Mouse (Mus musculus) embryonic facial prominence, embryonic 11.5 days (tissue): ENCODE measurements at regions not wholly inside any gene's neighbourhood (a gene's known extent, or its start where the extent isn't known, plus 50 kb on each side); places are given as distances from the start of the nearest gene placed in this dataset.

ENCODE experiments used
- ATAC-seq: fragments of 200-750 bp; cut with Nextera tagmentation; replicated peaks from 2 replicates; pipeline ENCODE4 v1.8.0; 2017; ENCODE audit warnings: low read depth; ENCODE audit not compliant: insufficient number of reproducible peaks, low FRiP score, low TSS enrichment
- DNase-seq: peaks from one replicate; pipeline ENCODE4 v3.0.0-alpha.2; 2015; ENCODE audit warnings: low spot score
- H3K27ac ChIP-seq: fragments of 300-500 bp; sonication (generic); replicated peaks from 2 replicates; pipeline ENCODE4 v1.5.1; 2014; ENCODE audit warnings: mild to moderate bottlenecking, low read depth, low read length, control low read depth
- H3K27me3 ChIP-seq: fragments of 300-500 bp; sonication (generic); 2 replicates; pipeline ENCODE4 v1.6.1; 2014; ENCODE audit warnings: mild to moderate bottlenecking, low read length, moderate library complexity, mixed read lengths; ENCODE audit not compliant: control insufficient read depth, insufficient read depth
- H3K36me3 ChIP-seq: fragments of 300-500 bp; sonication (generic); replicated peaks from 2 replicates; pipeline ENCODE4 v1.6.1; 2014; ENCODE audit warnings: low read depth, mild to moderate bottlenecking, low read length, moderate library complexity, mixed read lengths; ENCODE audit not compliant: control insufficient read depth, insufficient read depth
- H3K4me1 ChIP-seq: fragments of 300-500 bp; sonication (generic); 2 replicates; pipeline ENCODE4 v1.6.1; 2014; ENCODE audit warnings: low read length, mixed read lengths; ENCODE audit not compliant: control insufficient read depth, insufficient read depth
- H3K4me2 ChIP-seq: fragments of 300-500 bp; sonication (generic); 2 replicates; pipeline ENCODE4 v1.6.1; 2014; ENCODE audit warnings: low read depth, mild to moderate bottlenecking, control low read depth, low read length, moderate library complexity
- H3K4me3 ChIP-seq: fragments of 300-500 bp; sonication (generic); 2 replicates; pipeline ENCODE4 v1.5.1; 2014; ENCODE audit warnings: low read depth, low read length, control low read depth
- H3K9ac ChIP-seq: fragments of 300-500 bp; sonication (generic); replicated peaks from 2 replicates; pipeline ENCODE4 v1.6.1; 2014; ENCODE audit warnings: mild to moderate bottlenecking, control low read depth, low read length
- H3K9me3 ChIP-seq: fragments of 300-500 bp; sonication (generic); replicated peaks from 2 replicates; pipeline ENCODE4 v1.6.1; 2016; ENCODE audit warnings: mild to moderate bottlenecking, low read length, inconsistent platforms, mixed read lengths; ENCODE audit not compliant: control insufficient read depth
- WGBS: fragments of 180-500 bp; shearing (Covaris S2); extraction: QIAGEN DNeasy Blood & Tissue Kit; methylation state at CpG from one replicate; pipeline ENCODE4 v1.1.7; 2014; 5-methylcytosine and 5-hydroxymethylcytosine counted together

DNA sequence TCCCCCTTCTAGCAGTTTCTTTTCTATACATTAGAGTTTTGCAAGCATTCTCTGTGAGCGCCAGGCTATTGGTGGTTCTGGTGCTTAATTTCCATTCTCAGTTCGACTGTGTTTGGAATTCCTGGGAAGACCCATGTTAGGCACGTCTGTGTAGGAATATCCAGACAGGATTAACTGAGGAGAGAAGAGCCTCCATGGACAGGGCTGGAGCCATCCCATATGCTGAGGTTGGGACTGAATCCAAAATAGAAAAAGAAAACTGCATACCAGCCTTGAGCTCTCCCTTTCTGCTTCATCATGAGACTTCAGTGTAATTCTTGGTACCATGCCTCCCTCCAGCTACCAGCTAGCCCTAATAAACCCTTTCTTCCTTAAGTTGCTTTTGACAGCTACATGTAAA is 595.3 kb downstream of the Dok5 start:
- ATAC-seq (no peak), DNase-seq (no peak)
- Histone ChIP-seq H3K4me3 (no peak overlapping the region), H3K4me2 (no peak overlapping the region), H3K9ac (no peak overlapping the region), H3K9me3 (no peaks in the 10 kb centered on the region), H3K4me1 (no peaks in the 10 kb centered on the region), H3K27ac (no peak overlapping the region), H3K36me3 (no peaks in the 10 kb centered on the region), H3K27me3 (no peaks in the 10 kb centered on the region)
- WGBS = 78% methylated on average over 3 of the region's 3 CpGs

DNA sequence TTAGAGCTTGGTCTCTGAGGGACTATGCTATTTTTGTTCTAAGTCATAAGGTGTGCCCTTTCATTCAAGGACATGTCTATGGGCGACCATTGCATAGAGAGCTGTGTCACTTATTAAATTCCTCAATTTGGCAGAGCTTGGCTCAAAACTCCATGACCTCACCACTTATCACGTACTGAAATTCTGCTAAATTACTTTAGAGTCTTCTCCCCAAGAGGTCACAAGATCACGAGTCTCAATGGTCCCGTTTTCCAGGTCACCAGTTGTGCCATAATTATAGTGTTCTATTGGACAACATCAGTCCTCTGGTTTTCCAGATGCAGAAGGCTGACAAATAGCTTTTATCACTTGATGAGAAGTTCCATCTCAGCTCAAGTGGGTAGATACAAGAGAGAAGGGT is 576.9 kb downstream of the Dok5 start:
- Histone ChIP-seq H3K4me3 (no peak overlapping the region), H3K27me3 (no peaks in the 10 kb centered on the region), H3K4me2 (no peak overlapping the region), H3K9me3 (no peaks in the 10 kb centered on the region), H3K36me3 (no peaks in the 10 kb centered on the region), H3K9ac (no peak overlapping the region), H3K4me1 (no peaks in the 10 kb centered on the region), H3K27ac (no peak overlapping the region)
- no peak for DNase-seq
- 78% methylated on average over 4 of the region's 4 CpGs for WGBS
- no peak for ATAC-seq

DNA sequence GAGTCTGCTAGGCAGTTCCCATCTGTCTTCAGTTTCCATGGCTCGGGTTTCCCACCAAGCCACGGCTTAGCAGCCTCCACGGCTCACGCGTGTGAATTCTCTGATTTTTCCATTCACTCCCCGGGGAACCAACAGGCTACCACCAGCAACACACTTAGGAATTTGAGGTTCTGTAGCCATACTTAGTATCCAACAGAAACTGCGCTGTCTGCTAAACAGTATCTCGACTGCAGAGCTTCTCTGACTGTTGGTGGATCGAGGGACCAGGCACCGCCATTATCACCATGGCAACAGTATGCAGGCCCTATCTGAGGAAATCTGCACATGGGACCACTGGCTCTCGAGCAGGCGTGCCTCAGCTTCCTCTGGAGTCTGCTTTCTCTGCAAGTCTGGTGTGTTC is 574.4 kb downstream of the Dok5 start:
- no peaks in the 10 kb centered on the region for H3K36me3 ChIP-seq
- H3K9me3 ChIP-seq = no peaks in the 10 kb centered on the region
- DNase-seq (peak; percentile 52), ATAC-seq (0 out of 2 replicates have a peak, but pooled peaks have one; percentile 70)
- H3K27ac ChIP-seq = no peak overlapping the region
- 50% methylated on average over 12 of the region's 12 CpGs for WGBS
- no peak overlapping the region for H3K4me3 ChIP-seq
- no peak overlapping the region for H3K9ac ChIP-seq
- H3K27me3 ChIP-seq = no peaks in the 10 kb centered on the region
- no peaks in the 10 kb centered on the region for H3K4me1 ChIP-seq
- no peak overlapping the region for H3K4me2 ChIP-seq

DNA sequence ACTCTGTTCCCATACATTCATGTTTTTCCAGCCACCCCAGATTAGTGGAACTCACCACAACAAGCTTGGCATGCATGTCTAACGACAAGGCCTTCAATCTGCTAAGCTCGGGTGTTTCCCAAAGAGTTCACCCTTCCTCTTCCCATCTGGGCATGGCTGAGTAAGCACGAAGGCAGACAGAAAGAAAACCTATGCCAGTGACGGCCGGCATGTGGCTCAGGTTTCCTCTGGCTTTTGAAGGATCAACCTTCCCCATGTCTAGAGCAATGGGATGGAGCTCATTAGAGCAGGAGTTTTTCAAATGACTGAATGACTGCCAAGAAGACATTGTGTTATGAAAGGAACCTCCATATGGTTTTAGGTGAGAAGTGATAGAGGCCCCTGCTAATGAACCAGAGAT is 566.9 kb downstream of the Dok5 start:
- H3K4me1 ChIP-seq = no peaks in the 10 kb centered on the region
- no peak overlapping the region for H3K27ac ChIP-seq
- no peaks in the 10 kb centered on the region for H3K36me3 ChIP-seq
- H3K27me3 ChIP-seq = no peaks in the 10 kb centered on the region
- DNase-seq = no peak
- ATAC-seq = no peak
- 37% methylated on average over 5 of the region's 5 CpGs for WGBS
- no peak overlapping the region for H3K4me3 ChIP-seq
- no peak overlapping the region for H3K4me2 ChIP-seq
- H3K9ac ChIP-seq = no peak overlapping the region
- no peaks in the 10 kb centered on the region for H3K9me3 ChIP-seq

DNA sequence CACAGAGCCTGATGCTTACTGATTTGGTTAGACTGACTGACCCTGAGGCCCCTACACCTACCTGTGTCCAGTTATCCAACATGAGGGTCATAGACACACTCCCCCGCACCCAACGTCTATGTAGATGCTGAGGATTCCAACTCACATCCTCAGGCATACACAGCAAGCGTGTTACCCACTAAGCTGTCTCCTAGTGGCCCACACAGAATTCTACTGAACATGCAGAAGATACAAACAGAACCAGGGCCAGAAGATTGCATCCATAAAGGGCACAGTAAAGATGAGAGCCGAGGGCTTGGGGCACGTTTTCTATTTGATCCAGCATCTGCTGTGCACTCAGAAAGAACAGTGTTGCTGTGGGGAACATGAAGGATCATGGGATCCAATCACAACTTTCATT is 564.0 kb downstream of the Dok5 start:
- DNase-seq (no peak), ATAC-seq (no peak)
- Histone ChIP-seq H3K27me3 (no peaks in the 10 kb centered on the region), H3K27ac (no peak overlapping the region), H3K4me3 (no peak overlapping the region), H3K4me1 (no peaks in the 10 kb centered on the region), H3K36me3 (no peaks in the 10 kb centered on the region), H3K4me2 (no peak overlapping the region), H3K9ac (no peak overlapping the region), H3K9me3 (no peaks in the 10 kb centered on the region)
- 87% methylated on average over 5 of the region's 5 CpGs for WGBS

DNA sequence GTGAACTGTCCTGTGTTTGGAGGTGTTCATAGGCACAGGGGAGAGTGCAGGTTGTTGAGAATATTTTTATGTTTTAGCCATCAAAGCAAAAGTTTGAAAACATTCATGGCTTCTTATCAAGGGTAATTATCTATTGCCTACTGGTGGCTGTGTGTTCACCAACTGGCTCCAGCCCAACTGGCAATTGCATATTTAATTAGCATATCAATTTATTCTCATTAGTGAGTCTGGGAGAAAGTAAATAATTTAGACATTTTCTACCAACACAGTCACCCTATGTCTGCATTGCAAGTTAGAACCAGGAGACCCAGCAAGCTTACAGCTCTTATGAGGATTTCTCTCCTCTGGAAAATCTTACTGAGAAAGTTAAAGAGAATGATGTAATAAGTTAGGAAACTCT is 561.0 kb downstream of the Dok5 start:
- Histone ChIP-seq H3K36me3 (no peaks in the 10 kb centered on the region), H3K9ac (no peak overlapping the region), H3K4me1 (no peaks in the 10 kb centered on the region), H3K4me2 (no peak overlapping the region), H3K4me3 (no peak overlapping the region), H3K9me3 (no peaks in the 10 kb centered on the region), H3K27me3 (no peaks in the 10 kb centered on the region), H3K27ac (no peak overlapping the region)
- DNase-seq (no peak), ATAC-seq (no peak)

DNA sequence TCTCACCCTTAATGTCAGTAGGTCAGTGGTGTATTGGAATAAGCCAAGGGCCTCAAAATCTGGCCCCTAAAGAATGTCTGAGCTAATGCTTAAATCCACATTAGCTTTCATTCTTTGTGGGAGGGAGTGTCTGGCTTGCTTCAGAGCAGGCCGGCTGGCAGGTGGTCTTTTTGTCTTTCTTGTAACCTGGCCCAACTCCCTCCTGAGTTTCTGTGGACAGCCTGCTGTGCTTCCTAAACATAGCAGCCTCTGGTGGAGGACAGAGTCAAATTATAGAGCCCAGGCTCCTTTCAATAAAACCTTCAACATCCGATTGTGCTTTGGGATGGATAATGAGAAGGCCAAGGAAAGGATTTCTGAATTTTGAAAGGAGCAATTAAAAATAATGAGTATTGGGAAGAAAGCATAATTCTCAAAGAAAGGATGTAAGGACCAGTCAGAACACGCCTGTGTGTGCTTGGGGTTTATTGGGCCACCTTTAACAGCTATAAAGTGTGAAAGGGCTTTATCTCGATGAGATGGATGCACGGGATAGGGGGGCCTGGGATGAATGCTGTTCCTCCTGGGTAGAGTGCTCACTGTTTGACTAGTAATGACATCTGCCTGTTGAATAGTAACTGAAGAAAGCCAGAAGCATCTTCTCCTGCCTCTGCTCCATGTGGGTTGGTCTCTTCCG is 554.2 kb downstream of the Dok5 start:
- WGBS = 28% methylated on average over 6 of the region's 6 CpGs
- DNase-seq = peak; percentile 24
- Histone ChIP-seq H3K4me1 (no peaks in the 10 kb centered on the region), H3K4me2 (no peak overlapping the region), H3K9me3 (no peaks in the 10 kb centered on the region), H3K36me3 (no peaks in the 10 kb centered on the region), H3K27me3 (no peaks in the 10 kb centered on the region), H3K27ac (no peak overlapping the region), H3K9ac (no peak overlapping the region), H3K4me3 (no peak overlapping the region)
- no peak for ATAC-seq

DNA sequence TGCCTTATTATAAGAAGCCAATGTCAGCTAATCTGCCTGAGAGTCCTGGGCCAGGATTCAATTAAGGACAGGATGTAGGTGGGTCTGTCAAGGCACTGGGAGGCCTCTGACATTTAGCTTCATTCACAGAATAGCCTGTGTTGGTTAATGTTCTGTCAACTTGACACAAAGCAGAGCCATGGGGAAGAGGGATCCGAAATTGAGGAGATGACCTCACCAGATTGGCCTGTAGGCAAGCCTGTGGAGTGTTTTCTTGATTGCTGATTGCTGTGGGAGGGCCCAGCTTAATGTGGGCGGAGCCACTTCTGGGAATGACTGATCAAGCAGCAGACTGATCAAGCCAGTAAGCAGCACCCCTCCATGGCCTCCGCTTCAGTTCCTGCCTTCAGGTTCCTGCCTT is 548.5 kb downstream of the Dok5 start:
- H3K27ac ChIP-seq = no peak overlapping the region
- H3K4me2 ChIP-seq = no peak overlapping the region
- H3K27me3 ChIP-seq = no peaks in the 10 kb centered on the region
- no peak overlapping the region for H3K4me3 ChIP-seq
- no peak overlapping the region for H3K9ac ChIP-seq
- H3K36me3 ChIP-seq = no peaks in the 10 kb centered on the region
- ATAC-seq = 0 out of 2 replicates have a peak, but pooled peaks have one; percentile 18
- WGBS = 71% methylated on average over 3 of the region's 3 CpGs
- H3K9me3 ChIP-seq = no peaks in the 10 kb centered on the region
- H3K4me1 ChIP-seq = no peaks in the 10 kb centered on the region
- peak; percentile 58 for DNase-seq
